8 mouse cellular contexts compared by ENCODE assay signal in the genomic region with DNA sequence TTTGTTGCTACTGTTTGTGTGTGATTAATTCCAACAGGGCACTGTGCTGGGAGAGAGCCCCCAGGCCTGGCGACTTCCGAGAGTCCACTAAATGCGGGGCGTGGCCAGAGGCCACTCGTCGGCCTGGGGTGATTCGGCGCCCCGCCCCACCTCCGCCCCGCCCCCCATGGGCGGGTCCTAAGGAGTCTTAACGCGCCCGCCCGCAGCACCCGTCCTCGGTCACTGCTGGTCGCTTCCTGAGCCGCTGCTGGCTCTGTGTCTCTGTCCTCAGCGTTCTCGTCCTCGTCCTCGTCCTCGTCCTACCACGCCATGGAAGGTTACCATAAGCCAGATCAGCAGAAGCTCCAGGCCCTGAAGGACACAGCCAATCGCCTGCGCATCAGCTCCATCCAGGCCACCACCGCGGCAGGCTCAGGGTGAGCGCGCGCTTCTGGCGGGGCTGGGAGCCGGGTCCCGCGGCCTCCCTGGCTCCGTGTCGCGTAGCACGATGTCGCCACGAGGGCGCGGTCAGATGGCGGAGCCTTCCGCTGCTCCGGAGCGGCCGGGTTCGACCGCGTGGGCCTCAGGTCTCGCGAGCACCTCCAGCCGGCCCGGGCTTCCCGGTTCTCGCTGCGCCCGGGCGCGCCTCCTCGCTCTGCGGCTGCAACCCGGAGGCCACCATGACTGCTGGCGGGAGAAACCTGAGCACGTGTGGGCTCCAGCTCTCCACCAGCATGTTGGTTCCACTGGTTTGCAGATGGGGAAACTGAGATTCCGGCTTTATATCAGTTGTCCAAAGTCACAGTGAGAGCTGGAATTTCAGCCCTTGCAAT. TPM values are rescaled to one million over a fixed set of nuclear protein-coding genes. Genes with fewer than 3 reads are reported as not detected.
DNase-seq lines count a peak whose midpoint lies in the region; ATAC-seq lines count a peak whose summit lies in the region.

No protein-coding gene starts in this region.

- H3K9ac ChIP-seq in intestine, embryonic 14.5 days (ENCODE audit: low read length), result peak overlapping the region; percentile 93

- intact Hi-C loops in gastrocnemius, postnatal 14 days (cut with DNase I; ENCODE audit: low total_unique reads), result no loop called here
- intact Hi-C loops in left cerebral cortex, postnatal 14 days (cut with DNase I), result no loop called here

- H3K4me3 ChIP-seq in intestine, embryonic 14.5 days (ENCODE audit: low read depth, low read length), result peak overlapping the region; percentile 88

- no peaks in the 10 kb centered on the region for H3K27me3 ChIP-seq in intestine, embryonic 14.5 days (replicated peaks; ENCODE audit: control insufficient read depth, insufficient read depth, low read length)

- peak overlapping the region; percentile 93 for H3K27ac ChIP-seq in intestine, embryonic 14.5 days (ENCODE audit: low read depth)

- H3K4me2 ChIP-seq in intestine, embryonic 14.5 days (ENCODE audit: low read length), result peak overlapping the region; percentile 77

- H3K36me3 ChIP-seq in intestine, embryonic 14.5 days (ENCODE audit: control insufficient read depth, insufficient read depth, low read length), result no peaks in the 10 kb centered on the region

- H3K9me3 ChIP-seq in intestine, embryonic 14.5 days (ENCODE audit: control insufficient read depth, low read length), result no peaks in the 10 kb centered on the region

- H3K4me1 ChIP-seq in intestine, embryonic 14.5 days (replicated peaks; ENCODE audit: control insufficient read depth, insufficient read depth, low read length), result peaks cover 22% of the 10 kb centered on the region

- under 1% methylated on average over 69 of the region's 69 CpGs for WGBS in intestine, embryonic 14.5 days

- DNase-seq in adipocyte (ENCODE audit: low spot score), result peak; percentile 87
- peak; percentile 95 for DNase-seq in embryo, embryonic 10 days (ENCODE audit: low spot score)
- peak; percentile 97 for DNase-seq in gastrocnemius, postnatal 14 days
- peak; percentile 98 for DNase-seq in intestine, embryonic 14.5 days (ENCODE audit: low spot score)
- peak; percentile 94 for DNase-seq in left cerebral cortex, postnatal 14 days (ENCODE audit: low spot score in 2 of 2)
- peak; percentile 95 for DNase-seq in mesoderm, embryonic 11.5 days (ENCODE audit: low read depth, low spot score)
- DNase-seq in right cerebral cortex, postnatal 36 days (ENCODE audit: low spot score in 2 of 2), result peak; percentile 87
- DNase-seq in yolk sac, embryonic 10.5 days (ENCODE audit: low spot score), result peak; percentile 95

- peak; percentile 93 for ATAC-seq in intestine, embryonic 14.5 days (replicated peaks; ENCODE audit: low FRiP score, low TSS enrichment, low read depth)

RNA-seq across cellular contexts. Expression of gene Tkt, which starts 1.0 kb away (rescaled TPM):
- 10 to 100 TPM; 13.7 to 19.7 TPM for total RNA-seq in gastrocnemius, postnatal 14 days (2021)
- 134 and 167 TPM in 2 replicates for polyA plus RNA-seq in intestine, embryonic 14.5 days (2014; fragmentation: Nextera tagmentation; extraction: Ambion mirVana)
- total RNA-seq in left cerebral cortex, postnatal 14 days (2021), result 100 to 1,000 TPM; 171 to 188 TPM

RNA-seq across cellular contexts. Expression of gene Cacna1d, which starts 57.9 kb away (rescaled TPM):
- under 1 TPM; 0.66 to 0.73 TPM for total RNA-seq in gastrocnemius, postnatal 14 days (2021)
- polyA plus RNA-seq in intestine, embryonic 14.5 days (2014; fragmentation: Nextera tagmentation; extraction: Ambion mirVana), result 6.8 and 7.2 TPM in 2 replicates
- 10 to 100 TPM; 46.3 to 56.7 TPM for total RNA-seq in left cerebral cortex, postnatal 14 days (2021)

Comparison
In these comparisons a context has a peak if more than half of its experiments do, and no peak if none do; other contexts are left out.
1. Peak in every context shown above with its lines: DNase-seq, ATAC-seq, H3K4me3 ChIP-seq and H3K27ac ChIP-seq.
2. RNA of gene Tkt, which starts 1.0 kb away (total RNA-seq): 171 to 188 TPM in left cerebral cortex, postnatal 14 days; 13.7 to 19.7 TPM in gastrocnemius, postnatal 14 days; every median in the first group is over 4 times any median in the second.
3. RNA of gene Cacna1d, which starts 57.9 kb away (total RNA-seq): 46.3 to 56.7 TPM in left cerebral cortex, postnatal 14 days; 0.66 to 0.73 TPM in gastrocnemius, postnatal 14 days; every median in the first group is over 10 times any median in the second.